ENCODE assay signal across 30 mouse cellular contexts in the genomic region with DNA sequence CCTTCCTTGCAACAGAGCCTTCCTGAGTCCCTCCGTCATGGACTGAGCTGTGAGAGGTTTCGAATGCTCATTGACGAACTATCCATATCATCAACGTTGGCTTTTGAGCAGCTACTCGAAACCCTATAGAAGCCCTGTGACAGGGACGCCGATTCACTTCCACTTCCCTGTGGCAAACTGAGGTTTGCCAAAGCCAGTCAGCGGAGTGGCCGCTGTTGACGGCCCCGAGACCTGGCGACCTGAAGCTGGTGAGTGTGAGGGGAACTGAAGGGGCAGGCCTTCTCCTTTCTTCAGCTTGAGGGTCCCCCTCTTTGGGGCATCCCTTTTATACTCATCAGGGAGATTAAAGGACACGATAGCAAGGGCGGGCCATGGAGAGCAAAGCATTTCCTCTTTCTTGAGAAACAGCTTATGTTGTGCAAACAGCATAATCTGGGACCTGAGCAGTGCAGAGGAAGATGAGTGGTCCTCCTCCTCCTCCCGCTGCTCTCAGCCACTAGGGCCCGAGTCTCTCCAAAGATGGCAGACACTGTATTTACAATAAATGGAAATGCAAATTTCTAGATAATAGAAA.
A peak's percentile ranks its signal among the peaks of the same experiment; 100 is the strongest.
DNase-seq lines count a peak whose midpoint lies in the region; ATAC-seq and TF ChIP-seq lines count a peak whose summit lies in the region.
"Had no signal": no experiment of that assay in that cellular context is flagged by ENCODE, and none has a peak within 500 bp of the region (broad histone marks: within the 10 kb centered on the region; RNA-seq: fewer than 3 reads in every experiment).

No protein-coding gene starts in this region.

- no peaks in the 10 kb centered on the region for H3K36me3 ChIP-seq in liver, embryonic 15.5 days (replicated peaks)
- peaks cover 0 to 16% of the 10 kb centered on the region in 2 experiments; a peak in 2 of 4 replicates for H3K36me3 ChIP-seq in MEL (ENCODE audit: control insufficient read depth in 1 of 2, insufficient read depth in 2 of 2, low read length in 2 of 2)
- peaks cover 33% of the 10 kb centered on the region for H3K36me3 ChIP-seq in midbrain, postnatal 0 days (ENCODE audit: insufficient read depth, low read length)
- H3K36me3 ChIP-seq: G1E had no signal

- peak; percentile 55 to 56; a peak in 3 of 4 replicates for TF ChIP-seq EP300 in MEL (IDR thresholded peaks at IDR 0.05; ENCODE audit: low read depth in 1 of 2, low read length in 2 of 2)

- TF ChIP-seq CTCF in MEL (IDR thresholded peaks at IDR 0.05 in 2 of 3, conservative IDR thresholded peaks at IDR 0.05 in 1 of 3; ENCODE audit: control insufficient read depth in 1 of 3, insufficient read depth in 1 of 3, low read depth in 2 of 3, low read length in 3 of 3, poor library complexity in 1 of 3, severe bottlenecking in 1 of 3), result no peak
- TF ChIP-seq CTCF in midbrain, postnatal 0 days (IDR thresholded peaks at IDR 0.05), result no peak

- 0 out of 4 replicates have a peak, but pooled peaks of 1 of the 2 experiments have one; percentile 32 for TF ChIP-seq POLR2A in MEL (IDR thresholded peaks at IDR 0.05; ENCODE audit: control insufficient read depth in 1 of 2, insufficient read depth in 1 of 2, low read depth in 1 of 2, low read length in 2 of 2, poor library complexity in 1 of 2)

- 45% methylated on average over 16 of the region's 16 CpGs for WGBS in liver, embryonic 15.5 days (ENCODE audit: insufficient replicate concordance)
- WGBS in midbrain, postnatal 0 days, result 90% methylated on average over 16 of the region's 16 CpGs

- no peaks in the 10 kb centered on the region for H3K27me3 ChIP-seq in liver, embryonic 15.5 days
- no peaks in the 10 kb centered on the region for H3K27me3 ChIP-seq in MEL (ENCODE audit: control insufficient read depth in 1 of 2, insufficient read depth in 2 of 2, low read length in 2 of 2)
- H3K27me3 ChIP-seq in midbrain, postnatal 0 days (ENCODE audit: insufficient read depth, low read length), result no peaks in the 10 kb centered on the region
- H3K27me3 ChIP-seq: CH12.LX; heart, embryonic 15.5 days; intestine, embryonic 15.5 days; limb, embryonic 12.5 days; liver, embryonic 13.5 days; lung, embryonic 15.5 days had no signal

- H3K79me2 ChIP-seq in MEL (ENCODE audit: control insufficient read depth, insufficient read depth, low read length, poor library complexity), result no peaks in the 10 kb centered on the region

- no peaks in the 10 kb centered on the region for H3K9me3 ChIP-seq in liver, embryonic 15.5 days (replicated peaks)
- H3K9me3 ChIP-seq in MEL (replicated peaks; ENCODE audit: insufficient read depth, low read length), result no peaks in the 10 kb centered on the region
- H3K9me3 ChIP-seq in midbrain, postnatal 0 days (ENCODE audit: low read length), result no peaks in the 10 kb centered on the region
- H3K9me3 ChIP-seq: embryonic facial prominence, embryonic 10.5 days; forebrain, embryonic 10.5 days; heart, embryonic 15.5 days; intestine, embryonic 15.5 days; limb, embryonic 12.5 days; liver, embryonic 13.5 days; lung, embryonic 15.5 days had no signal

- no peak overlapping the region for H3K27ac ChIP-seq in liver, embryonic 15.5 days (replicated peaks)
- peak overlapping the region; percentile 31; the same call in 1 of the 2 replicates for H3K27ac ChIP-seq in MEL (ENCODE audit: control insufficient read depth, low read depth, low read length)
- no peak overlapping the region for H3K27ac ChIP-seq in midbrain, postnatal 0 days (ENCODE audit: low read depth, low read length)
- H3K27ac ChIP-seq: embryonic facial prominence, embryonic 10.5 days; forebrain, embryonic 10.5 days; heart, embryonic 15.5 days; hindbrain, embryonic 14.5 days; intestine, embryonic 15.5 days; limb, embryonic 12.5 days; liver, embryonic 13.5 days; lung, embryonic 15.5 days had no signal

- H3K4me3 ChIP-seq in liver, embryonic 15.5 days (replicated peaks), result no peak overlapping the region
- peak overlapping the region; percentile 24 to 42 for H3K4me3 ChIP-seq in MEL (ENCODE audit: control insufficient read depth in 1 of 2, insufficient read depth in 1 of 2, low read depth in 2 of 2, low read length in 2 of 2)
- H3K4me3 ChIP-seq in midbrain, postnatal 0 days (ENCODE audit: low read depth, low read length), result no peak overlapping the region
- H3K4me3 ChIP-seq: embryonic facial prominence, embryonic 10.5 days; forebrain, embryonic 10.5 days; heart, embryonic 15.5 days; intestine, embryonic 15.5 days; limb, embryonic 12.5 days; liver, embryonic 13.5 days; lung, embryonic 15.5 days had no signal

- DNase-seq in liver (no peak), MEL (ENCODE audit: low read depth, low spot score) (peak; percentile 77)
- DNase-seq in monocyte, adult 2 months (ENCODE audit: low read depth in 1 of 2, low spot score in 2 of 2), result peak; percentile 52 to 68
- no peak for DNase-seq in right cerebral cortex, postnatal 36 days (ENCODE audit: low spot score in 2 of 2)
- DNase-seq in midbrain, postnatal 0 days (ENCODE audit: low spot score), result no peak
- no peak for DNase-seq in right cerebral cortex, postnatal 14 days
- DNase-seq: adrenal gland, adult 8-10 months; B cell, adult 2 months; cerebellum, adult 8-10 months; gastrocnemius, postnatal 14 days; heart, postnatal 36 days; kidney, adult 8-10 months; kidney, postnatal 10 days; liver, embryonic 13.5 days; right cerebral cortex, postnatal 25 days; thymus, adult 18-20 months; thymus, postnatal 36 days had no signal

- no peak overlapping the region for H3K9ac ChIP-seq in liver, embryonic 15.5 days
- H3K9ac ChIP-seq in MEL (ENCODE audit: control insufficient read depth, low read depth, low read length, poor library complexity, severe bottlenecking), result peak overlapping the region; percentile 23; the same call in 1 of the 2 replicates
- no peak overlapping the region for H3K9ac ChIP-seq in midbrain, postnatal 0 days (replicated peaks; ENCODE audit: low read length, poor library complexity, severe bottlenecking)
- H3K9ac ChIP-seq: heart, embryonic 15.5 days; hindbrain, embryonic 14.5 days; intestine, embryonic 15.5 days; limb, embryonic 12.5 days; liver, embryonic 13.5 days; lung, embryonic 15.5 days had no signal

- H3K4me1 ChIP-seq in liver, embryonic 15.5 days (replicated peaks), result peaks cover 24% of the 10 kb centered on the region
- H3K4me1 ChIP-seq in MEL (ENCODE audit: control insufficient read depth in 1 of 2, insufficient read depth in 2 of 2, low read length in 2 of 2), result peaks cover 4 to 28% of the 10 kb centered on the region in 2 experiments
- no peaks in the 10 kb centered on the region for H3K4me1 ChIP-seq in midbrain, postnatal 0 days (ENCODE audit: insufficient read depth, low read length)
- H3K4me1 ChIP-seq: intestine, embryonic 15.5 days; limb, embryonic 12.5 days; lung, embryonic 15.5 days had no signal

- ATAC-seq in liver, embryonic 15.5 days (ENCODE audit: insufficient read depth), result no peak
- ATAC-seq in common myeloid progenitor, adult 5-6 weeks (replicated peaks; ENCODE audit: low read depth, poor library complexity, severe bottlenecking), result peak; percentile 40
- ATAC-seq in midbrain, postnatal 0 days (ENCODE audit: low FRiP score), result no peak
- ATAC-seq: activated CD4-positive, CD25-positive, alpha-beta regulatory T cell, adult 4 months; forebrain, embryonic 16.5 days; intestine, embryonic 15.5 days had no signal

- H3K4me2 ChIP-seq in liver, embryonic 15.5 days, result 0 out of 2 replicates have a peak overlapping the region, but pooled peaks have one; percentile 1
- no peak overlapping the region for H3K4me2 ChIP-seq in midbrain, postnatal 0 days (ENCODE audit: low read depth, low read length, poor library complexity, severe bottlenecking)
- H3K4me2 ChIP-seq: heart, embryonic 15.5 days; hindbrain, embryonic 14.5 days; intestine, embryonic 15.5 days; limb, embryonic 12.5 days; liver, embryonic 13.5 days; lung, embryonic 15.5 days had no signal

- TF ChIP-seq RAD21 in MEL (IDR thresholded peaks at IDR 0.05; ENCODE audit: low read depth, low read length), result no peak

TF ChIP-seq in MEL, 35 proteins besides CTCF, POLR2A, EP300 and RAD21 (continues in another document):
- TF ChIP-seq HCFC1 (IDR thresholded peaks at IDR 0.05; ENCODE audit: low read depth, low read length), result no peak
- no peak for TF ChIP-seq POLR2AphosphoS2 (IDR thresholded peaks at IDR 0.05; ENCODE audit: low read length)
- no peak for TF ChIP-seq MAFK (IDR thresholded peaks at IDR 0.05; ENCODE audit: borderline replicate concordance, low read depth, low read length)
- peak; percentile 73 for TF ChIP-seq TBP (IDR thresholded peaks at IDR 0.05; ENCODE audit: low read depth, low read length)
- TF ChIP-seq CHD2 (IDR thresholded peaks at IDR 0.05; ENCODE audit: low read length), result no peak
- TF ChIP-seq JUND (IDR thresholded peaks at IDR 0.05; ENCODE audit: low read depth, low read length), result no peak
- no peak for TF ChIP-seq BHLHE40 (IDR thresholded peaks at IDR 0.05; ENCODE audit: borderline replicate concordance, low read depth, low read length)
- TF ChIP-seq GABPA (IDR thresholded peaks at IDR 0.05; ENCODE audit: low read depth, low read length), result no peak
- TF ChIP-seq POLR2AphosphoS5 (IDR thresholded peaks at IDR 0.05; ENCODE audit: borderline replicate concordance, low read depth, low read length), result no peak
- no peak for TF ChIP-seq NRF1 (IDR thresholded peaks at IDR 0.05; ENCODE audit: insufficient read depth, low read depth, low read length, poor library complexity, severe bottlenecking)
- TF ChIP-seq GATA1 (IDR thresholded peaks at IDR 0.05; ENCODE audit: low read depth, low read length), result peak; percentile 82
- TF ChIP-seq ZNF384 (IDR thresholded peaks at IDR 0.05; ENCODE audit: low read depth, low read length), result no peak
- TF ChIP-seq USF1 (IDR thresholded peaks at IDR 0.05; ENCODE audit: low read depth, low read length), result no peak
- TF ChIP-seq MAX (IDR thresholded peaks at IDR 0.05; ENCODE audit: low read length), result no peak
- TF ChIP-seq MXI1 (IDR thresholded peaks at IDR 0.05; ENCODE audit: low read depth, low read length), result no peak
- TF ChIP-seq NELFE (IDR thresholded peaks at IDR 0.05; ENCODE audit: low read depth, low read length), result no peak
- no peak for TF ChIP-seq TCF12 (IDR thresholded peaks at IDR 0.05; ENCODE audit: low read depth, low read length)
- TF ChIP-seq KAT2A (conservative IDR thresholded peaks at IDR 0.05; ENCODE audit: low read depth, low read length), result no peak
- no peak for TF ChIP-seq MEF2A (IDR thresholded peaks at IDR 0.05; ENCODE audit: extremely low read depth, insufficient replicate concordance, low read depth, low read length, poor library complexity, severe bottlenecking)
- TF ChIP-seq ZC3H11A (IDR thresholded peaks at IDR 0.05; ENCODE audit: low read depth, low read length), result no peak
- no peak for TF ChIP-seq ZMIZ1 (IDR thresholded peaks at IDR 0.05; ENCODE audit: low read depth, low read length)
- TF ChIP-seq MYC (IDR thresholded peaks at IDR 0.05; ENCODE audit: low read depth, low read length), result no peak
- TF ChIP-seq ETS1 (IDR thresholded peaks at IDR 0.05; ENCODE audit: low read depth, low read length), result peak; percentile 29; the same call in 1 of the 2 replicates
- TF ChIP-seq SMC3 (IDR thresholded peaks at IDR 0.05; ENCODE audit: low read depth, low read length), result no peak
- TF ChIP-seq E2F4 (IDR thresholded peaks at IDR 0.05; ENCODE audit: borderline replicate concordance, low read depth, low read length), result no peak

Comparison
In these comparisons a context has a peak if more than half of its experiments do, and no peak if none do; other contexts are left out.
1. H3K4me3 ChIP-seq: peak in MEL (2 of 2); none in liver, embryonic 15.5 days (single experiment) and midbrain, postnatal 0 days (single experiment).
2. DNase-seq: peak in MEL (single experiment) and monocyte, adult 2 months (2 of 2); none in liver (single experiment), right cerebral cortex, postnatal 36 days (0 of 2), midbrain, postnatal 0 days (single experiment) and right cerebral cortex, postnatal 14 days (single experiment).